Mouse (Mus musculus) heart, adult 2 months (tissue): ENCODE measurements around the gene Lin9. TPM values are rescaled to one million over a fixed set of nuclear protein-coding genes. Genes with fewer than 3 reads are reported as not detected.
"Not testable (repeated sequence)": the region's sequence is repeated elsewhere in the genome, so short reads cannot be mapped to it uniquely, and the experiment has no call there.

ENCODE experiments used
- DNase-seq, 2 experiments: peaks; one replicate each; pipeline ENCODE4 v3.0.0; 2021
- H3K27ac ChIP-seq: fragments of 200-600 bp; 2 replicates; pipeline ENCODE4 v1.8.1; 2022
- H3K27me3 ChIP-seq: fragments of 200-500 bp; 2 replicates; pipeline ENCODE4 v1.6.1; 2012; ENCODE audit warnings: mild to moderate bottlenecking, low read length, inconsistent platforms, mixed read lengths; ENCODE audit not compliant: control insufficient read depth, insufficient read depth
- H3K36me3 ChIP-seq: fragments of 200-500 bp; 2 replicates; pipeline ENCODE4 v1.6.1; 2012; ENCODE audit warnings: low read length, inconsistent platforms; ENCODE audit not compliant: control insufficient read depth, insufficient read depth
- H3K4me1 ChIP-seq: fragments of 200-500 bp; 2 replicates; pipeline ENCODE4 v1.6.1; 2011; ENCODE audit warnings: low read length; ENCODE audit not compliant: control insufficient read depth, insufficient read depth
- H3K4me3 ChIP-seq: fragments of 200-600 bp; 2 replicates; pipeline ENCODE4 v1.8.1; 2022
- H3K79me2 ChIP-seq: fragments of 200-500 bp; replicated peaks from 2 replicates; pipeline ENCODE4 v1.6.1; 2012; ENCODE audit warnings: mild to moderate bottlenecking, inconsistent platforms, low read length, moderate library complexity, mixed read lengths; ENCODE audit not compliant: control insufficient read depth, insufficient read depth
- H3K9ac ChIP-seq: fragments of 200-500 bp; 2 replicates; pipeline ENCODE4 v1.6.1; 2012; ENCODE audit warnings: low read depth, mild to moderate bottlenecking, control low read depth, inconsistent platforms, low read length, mixed read lengths
- CTCF ChIP-seq: fragments of 200-600 bp; IDR thresholded peaks from 2 replicates; pipeline ENCODE4 v1.8.1; 2022; ENCODE audit warnings: antibody characterized with exemption, mild to moderate bottlenecking, moderate library complexity
- EP300 ChIP-seq: fragments of 200-500 bp; IDR thresholded peaks from 2 replicates; pipeline ENCODE4 v1.6.1; 2011; ENCODE audit warnings: low read depth, low read length, control low read depth; ENCODE audit not compliant: insufficient read depth
- POLR2A ChIP-seq: fragments of 200-500 bp; IDR thresholded peaks from 2 replicates; pipeline ENCODE4 v1.6.1; 2011; ENCODE audit warnings: mild to moderate bottlenecking, low read depth, low read length, control low read depth; ENCODE audit not compliant: insufficient read depth
- WGBS: fragments of 180-500 bp; shearing (Covaris S2); methylation state at CpG from one replicate; pipeline ENCODE4 v1.1.7; 2018; 5-methylcytosine and 5-hydroxymethylcytosine counted together
- intact Hi-C: fragments of 180-260 bp; cut with DNase I; formaldehyde crosslinking; loops from one replicate; pipeline ENCODE4 v1.15.1; 2025
- polyA plus RNA-seq: library from polyadenylated mRNA; depleted of rRNA; stranded (reverse); fragments of >200 nt; gene quantifications from 2 replicates; pipeline ENCODE4 v1.2.3, GENCODE M21; 2012
- total RNA-seq, 2 experiments: library from RNA; stranded (reverse); gene quantifications; 2 replicates each; pipeline ENCODE4 v1.2.3; 2021

Lin9 gene
- total and polyA plus RNA-seq, 3 experiments, result 1.5 to 2.4 (median 2.2) TPM

DNA sequence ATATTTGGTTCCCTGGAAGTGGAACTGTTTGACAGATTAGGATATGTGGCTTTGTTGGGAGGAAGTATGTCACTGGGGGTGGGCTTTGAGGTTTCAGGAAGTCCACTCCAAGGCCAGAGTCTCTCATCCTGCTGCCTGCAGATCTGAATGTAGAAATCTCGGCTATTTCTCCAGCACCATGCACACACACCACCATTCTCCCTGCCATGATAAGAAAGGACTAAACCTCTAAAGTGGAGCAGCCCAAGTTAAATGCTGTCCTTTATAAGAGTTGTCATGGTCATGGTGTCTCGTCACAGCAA is 33.4 kb upstream of the Lin9 start:
- no peak overlapping the region for H3K27ac ChIP-seq
- intact Hi-C loops, result no loop called here

GRCm38 (mm10) chr1:180611842-180612241 is 29.1 kb upstream of the Lin9 start:
- H3K4me1 ChIP-seq, H3K79me2 ChIP-seq, intact Hi-C loops, H3K9ac ChIP-seq, H3K27ac ChIP-seq, H3K36me3 ChIP-seq, DNase-seq, H3K4me3 ChIP-seq, H3K27me3 ChIP-seq: not testable (repeated sequence)
- 94% methylated on average over 11 of the region's 14 CpGs for whole genome bisulfite sequencing

More for the DNA sequence above, 33.4 kb upstream of the Lin9 start:
- no peak overlapping the region for H3K4me3 ChIP-seq
- no peaks in the 10 kb centered on the region for H3K79me2 ChIP-seq
- 87% methylated on average over 2 of the region's 2 CpGs for WGBS
- no peak for DNase-seq
- H3K4me1 ChIP-seq, result peaks cover 8% of the 10 kb centered on the region
- TF ChIP-seq POLR2A (no peak), EP300 (no peak), CTCF (no peak)
- no peak overlapping the region for H3K9ac ChIP-seq
- H3K27me3 ChIP-seq, result no peaks in the 10 kb centered on the region
- H3K36me3 ChIP-seq, result peaks cover 3% of the 10 kb centered on the region; the same call in 1 of the 2 replicates

GRCm38 (mm10) chr1:180616762-180617161 is 24.2 kb upstream of the Lin9 start:
- intact Hi-C loops, result no loop called here
- no peak overlapping the region for H3K4me3 ChIP-seq
- H3K79me2 ChIP-seq, result no peaks in the 10 kb centered on the region
- H3K27ac ChIP-seq, result no peak overlapping the region
- H3K9ac ChIP-seq, result no peak overlapping the region
- DNase-seq, result no peak
- no peaks in the 10 kb centered on the region for H3K4me1 ChIP-seq
- H3K36me3 ChIP-seq, result no peaks in the 10 kb centered on the region
- WGBS, result 95% methylated on average over 3 of the region's 3 CpGs
- H3K27me3 ChIP-seq, result no peaks in the 10 kb centered on the region
- TF ChIP-seq POLR2A (no peak), CTCF (no peak), EP300 (no peak)

GRCm38 (mm10) chr1:180622389-180622788 is 18.6 kb upstream of the Lin9 start:
- TF ChIP-seq POLR2A, result no peak
- no peak for TF ChIP-seq CTCF
- TF ChIP-seq EP300, result no peak
- Histone ChIP-seq H3K27ac (no peak overlapping the region), H3K79me2 (no peaks in the 10 kb centered on the region), H3K9ac (no peak overlapping the region), H3K4me3 (no peak overlapping the region), H3K27me3 (no peaks in the 10 kb centered on the region), H3K4me1 (peaks cover 2% of the 10 kb centered on the region; the same call in 1 of the 2 replicates), H3K36me3 (no peaks in the 10 kb centered on the region)
- 62% methylated on average over 4 of the region's 4 CpGs for WGBS
- intact Hi-C loops, result no loop called here
- no peak for DNase-seq

DNA sequence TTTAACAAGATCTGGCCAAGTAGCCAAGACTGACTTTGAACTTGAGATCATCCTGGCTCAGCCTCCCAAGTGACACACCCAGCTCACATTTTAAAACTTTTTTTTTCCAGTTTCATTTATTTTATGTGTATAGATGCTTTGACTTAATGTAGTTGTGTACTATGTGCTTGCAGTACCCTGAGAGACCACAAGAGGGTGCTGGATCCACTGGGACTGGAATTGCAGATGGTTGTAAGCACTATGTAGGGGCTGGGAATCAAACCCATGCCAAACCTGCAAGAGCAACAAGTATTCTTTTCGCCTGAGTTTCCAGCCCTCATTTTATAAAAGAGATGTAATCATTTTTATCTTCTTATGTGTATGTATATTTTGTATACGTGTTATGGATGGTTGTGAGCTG is 17.0 kb upstream of the Lin9 start:
- H3K79me2 ChIP-seq, result no peaks in the 10 kb centered on the region
- DNase-seq, result no peak
- 95% methylated on average over 2 of the region's 2 CpGs for WGBS
- H3K27ac ChIP-seq, result no peak overlapping the region
- H3K27me3 ChIP-seq, result no peaks in the 10 kb centered on the region
- no peaks in the 10 kb centered on the region for H3K36me3 ChIP-seq
- H3K4me3 ChIP-seq, result no peak overlapping the region
- intact Hi-C loops, result loop anchor here (2.0 kb wide), 1 partner anchor 19 kb away; no protein-coding TSS in a partner anchor
- TF ChIP-seq CTCF (peak; percentile 53), POLR2A (no peak)
- H3K4me1 ChIP-seq, result peaks cover 2% of the 10 kb centered on the region; the same call in 1 of the 2 replicates
- no peak overlapping the region for H3K9ac ChIP-seq

DNA sequence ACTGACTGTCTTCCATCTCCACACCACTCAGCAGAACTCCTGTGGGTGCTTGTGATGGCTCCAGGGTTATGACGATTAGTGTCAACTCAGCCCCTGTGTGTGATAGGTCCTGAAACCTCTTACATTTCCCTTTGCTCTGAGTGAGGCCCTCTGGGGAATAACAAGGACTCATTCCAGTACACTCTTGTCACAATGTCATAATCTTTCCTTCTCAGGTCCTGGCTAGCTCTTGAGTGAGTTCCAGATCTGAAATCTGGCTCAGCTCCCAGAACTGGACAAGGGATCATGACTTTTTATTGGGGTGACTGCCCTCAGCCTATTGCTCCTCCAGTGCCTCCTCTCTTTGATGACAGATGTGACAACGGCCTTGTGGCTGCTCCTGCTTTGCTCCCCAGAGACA is 14.8 kb upstream of the Lin9 start:
- Histone ChIP-seq H3K27ac (peak overlapping the region; percentile 40), H3K79me2 (no peaks in the 10 kb centered on the region), H3K9ac (no peak overlapping the region), H3K4me1 (peaks cover 2% of the 10 kb centered on the region; the same call in 1 of the 2 replicates), H3K4me3 (no peak overlapping the region), H3K27me3 (no peaks in the 10 kb centered on the region), H3K36me3 (no peaks in the 10 kb centered on the region)
- no peak for TF ChIP-seq POLR2A
- TF ChIP-seq CTCF, result 0 out of 2 replicates have a peak, but pooled peaks have one; percentile 4
- peak; percentile 23; the same call in 1 of the 2 replicates for TF ChIP-seq EP300
- WGBS, result 6% methylated on average over 2 of the region's 2 CpGs
- peak; percentile 45 to 74 for DNase-seq
- intact Hi-C loops, result no loop called here

GRCm38 (mm10) chr1:180637796-180638195 is 3.2 kb upstream of the Lin9 start:
- WGBS, result 97% methylated on average over 2 of the region's 2 CpGs
- H3K27me3 ChIP-seq, H3K27ac ChIP-seq, H3K4me3 ChIP-seq, H3K9ac ChIP-seq, H3K4me1 ChIP-seq, DNase-seq, H3K79me2 ChIP-seq, H3K36me3 ChIP-seq, intact Hi-C loops: not testable (repeated sequence)
